Mouse (Mus musculus): ENCODE data around the gene Dock9.
"Not testable (repeated sequence)": the region's sequence is repeated elsewhere in the genome, so short reads cannot be mapped to it uniquely, and the experiment has no call there.

DNA sequence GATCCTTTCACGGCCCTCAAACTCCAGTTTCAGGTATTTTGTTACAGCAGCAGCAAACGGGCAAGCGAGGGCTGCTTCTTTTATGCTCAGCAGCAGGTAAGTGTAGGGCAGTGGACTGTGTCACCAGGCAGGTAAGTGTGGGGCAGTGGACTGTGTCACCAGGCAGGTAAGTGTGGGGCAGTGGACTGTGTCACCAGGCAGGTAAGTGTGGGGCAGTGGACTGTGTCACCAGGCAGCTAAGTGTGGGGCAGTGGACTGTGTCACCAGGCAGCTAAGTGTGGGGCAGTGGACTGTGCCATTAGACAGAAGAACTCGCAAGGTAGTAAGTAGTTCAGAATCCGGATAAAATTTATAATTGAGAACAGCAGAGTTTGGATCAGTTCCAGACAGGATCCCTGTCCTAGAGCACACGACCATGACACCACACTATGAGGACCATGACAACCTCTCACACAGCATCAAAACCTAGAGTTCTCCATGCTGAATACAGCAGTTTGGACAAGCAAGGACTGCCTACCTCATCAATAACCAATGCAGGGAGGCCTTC is 173.6 kb downstream of the Dock9 start:
- not testable (repeated sequence) for TF ChIP-seq RAD21 (IDR thresholded peaks at IDR 0.05; ENCODE audit: low read depth, low read length); USF2 (conservative IDR thresholded peaks at IDR 0.05; ENCODE audit: low read depth, low read length); CTCF (conservative IDR thresholded peaks at IDR 0.05 in 1 of 2, IDR thresholded peaks at IDR 0.05 in 1 of 2; ENCODE audit: low read depth in 2 of 2, low read length in 2 of 2)

All from CH12.LX (cell line).